Mouse (Mus musculus): ENCODE measurements around the gene Tufm. TPM values are rescaled to one million over a fixed set of nuclear protein-coding genes. Genes with fewer than 3 reads are reported as not detected.
A peak's percentile ranks its signal among the peaks of the same experiment; 100 is the strongest.
"Not testable (repeated sequence)": the region's sequence is repeated elsewhere in the genome, so short reads cannot be mapped to it uniquely, and the experiment has no call there.

The Tufm gene
- total and polyA plus RNA-seq, 3 experiments = 217 to 278 (median 239) TPM

DNA sequence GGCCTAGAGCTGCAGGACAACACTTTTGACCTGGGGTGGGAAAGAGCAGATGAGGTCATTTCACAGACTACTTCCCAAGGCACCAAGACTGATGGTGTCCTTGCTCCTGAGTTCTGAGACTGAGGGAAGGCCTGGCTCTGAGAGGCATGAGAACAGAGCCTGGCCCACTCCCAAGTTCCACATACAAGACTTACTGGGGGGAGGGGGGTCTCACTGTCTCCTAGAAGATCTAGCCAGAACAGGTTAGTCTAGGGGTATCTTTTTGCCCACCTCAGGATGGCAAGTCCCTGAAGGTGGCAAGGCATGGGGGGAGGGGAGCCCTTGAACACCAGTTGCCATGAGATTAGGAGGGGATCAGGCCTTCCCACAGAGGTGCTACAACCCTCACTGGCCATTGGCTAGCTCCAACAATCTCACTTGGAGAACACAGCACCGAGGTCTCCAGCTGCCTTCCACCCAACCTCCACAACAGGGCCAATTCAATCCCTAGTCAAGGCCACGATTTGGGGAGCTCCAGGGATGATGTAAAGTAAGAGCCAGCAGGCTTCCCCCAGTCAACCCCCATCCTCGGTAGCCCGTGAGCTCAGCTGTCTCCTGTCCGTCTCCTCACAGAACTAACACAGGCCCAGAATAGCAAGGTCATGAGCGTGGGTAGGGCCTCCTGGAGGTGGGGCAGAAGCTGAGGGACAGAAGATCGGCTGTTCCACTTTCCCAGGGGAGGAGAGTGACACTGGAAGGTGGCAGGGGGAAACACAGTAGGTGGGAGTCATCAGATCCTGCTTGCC is 21.7 kb upstream of the Tufm start:
- DNase-seq = peak; percentile 71

DNA sequence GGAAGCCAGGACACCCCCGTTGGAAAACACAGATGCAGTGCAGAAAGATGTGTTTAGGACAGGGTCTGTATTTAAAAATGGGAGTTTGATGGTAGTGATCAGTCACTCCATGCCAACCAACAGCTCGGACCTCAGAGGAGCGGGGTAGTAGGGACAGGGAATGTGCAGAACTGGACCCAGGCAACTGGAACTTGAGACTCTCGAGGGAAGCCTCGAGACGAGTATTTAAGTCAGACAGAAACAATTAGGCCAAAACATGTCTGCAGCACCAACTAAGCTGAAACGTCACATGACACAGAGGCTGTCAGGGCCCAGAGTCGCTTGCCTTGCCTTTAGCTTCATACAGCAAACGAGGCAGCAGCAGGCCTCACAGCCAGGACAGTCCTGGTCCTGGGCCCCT is 21.0 kb upstream of the Tufm start:
- DNase-seq = no peak

DNA sequence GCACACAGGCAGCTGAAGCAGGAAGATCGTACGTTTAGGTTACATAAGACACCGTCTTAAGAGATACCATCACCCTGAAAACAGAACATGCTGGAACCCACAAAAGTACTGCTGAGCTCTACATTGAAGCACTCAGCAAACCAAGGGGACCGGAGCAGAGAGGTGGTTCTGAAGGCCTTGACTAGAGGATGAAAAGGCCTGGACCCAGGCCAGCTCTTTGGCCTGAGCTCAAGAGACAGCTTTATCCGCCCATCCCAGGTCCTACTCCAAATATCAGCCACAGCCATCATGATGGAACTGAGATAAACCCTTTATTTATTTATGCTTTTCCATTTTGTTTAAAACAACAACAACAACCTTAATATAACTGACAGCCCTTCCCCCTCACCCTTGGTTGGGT is 20.5 kb upstream of the Tufm start:
- peak; percentile 53 for DNase-seq

DNA sequence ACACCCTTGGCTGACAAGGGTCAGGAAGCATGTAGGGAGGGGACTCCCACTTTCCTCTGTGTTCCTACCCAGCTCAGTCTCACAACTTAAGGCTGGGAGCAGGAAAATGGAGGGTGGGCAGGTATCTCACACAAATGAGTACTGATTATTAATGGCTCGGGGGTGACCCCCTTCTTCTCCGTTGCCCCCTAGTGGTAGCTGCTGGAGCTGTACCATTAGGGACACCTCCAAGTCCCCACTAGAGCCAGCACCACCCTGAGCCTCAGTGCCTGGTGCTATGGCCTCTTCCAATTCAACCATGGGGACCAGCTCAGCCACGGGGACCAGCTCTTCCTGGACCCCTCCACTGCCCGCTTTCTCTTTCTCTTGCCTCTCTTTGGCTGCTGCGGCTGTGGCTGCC is 19.9 kb upstream of the Tufm start:
- DNase-seq = peak; percentile 63

DNA sequence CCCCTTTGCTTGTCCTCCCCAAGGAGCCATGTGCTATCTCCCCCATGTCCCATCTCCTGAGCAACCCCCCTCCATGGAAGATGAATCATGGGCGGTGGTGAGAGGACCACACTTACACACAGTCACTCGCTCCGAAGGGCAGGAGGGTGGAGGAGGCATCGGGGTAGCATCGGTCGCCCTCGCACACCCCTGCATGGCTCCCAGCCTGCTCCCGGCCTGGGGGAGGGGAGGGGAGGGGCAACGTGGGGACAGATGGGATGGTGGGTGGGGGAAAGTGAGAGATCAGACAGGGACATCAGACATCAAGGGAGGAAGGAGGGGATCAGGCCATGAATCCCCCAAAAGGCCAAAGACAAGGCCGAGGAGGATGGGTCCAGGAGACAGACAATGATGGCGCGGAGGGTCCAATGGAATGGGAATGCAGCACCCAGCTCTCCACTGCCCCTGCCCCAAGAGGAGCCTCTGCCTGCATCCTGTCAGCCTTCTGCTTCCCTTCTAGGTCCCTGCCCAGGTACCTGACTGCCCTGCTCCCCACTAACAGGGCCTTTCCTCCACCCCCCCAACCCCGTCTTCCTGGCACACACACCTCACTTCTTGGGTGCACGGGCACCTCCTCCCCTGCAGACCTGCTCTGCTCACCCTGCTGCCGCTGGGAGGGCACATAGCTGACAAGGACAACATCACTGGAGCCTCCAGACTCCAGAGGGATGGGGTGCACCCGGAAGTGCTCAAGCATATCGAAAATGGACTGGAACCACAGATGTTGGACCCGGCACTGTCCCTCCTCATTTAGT is 19.1 kb upstream of the Tufm start:
- DNase-seq = no peak

DNA sequence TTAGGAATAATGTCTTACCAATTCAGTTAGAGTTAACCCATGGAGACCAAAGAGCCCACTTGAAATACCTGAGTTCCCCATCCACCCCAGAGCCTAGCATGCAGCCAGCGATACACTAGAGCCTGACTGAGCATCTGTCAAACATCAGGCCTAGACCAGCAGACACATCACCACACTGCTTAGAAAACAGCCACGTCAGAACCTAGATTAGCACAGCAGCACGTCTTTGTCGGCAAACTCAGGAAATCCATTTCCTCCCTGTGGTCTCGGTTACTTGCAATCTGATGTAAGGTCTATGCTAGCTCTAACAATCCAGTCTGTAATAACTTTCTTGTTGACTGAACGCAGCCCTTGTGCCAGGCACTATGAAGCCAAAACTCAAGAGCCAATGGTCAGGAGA is 17.1 kb upstream of the Tufm start:
- DNase-seq = no peak

DNA sequence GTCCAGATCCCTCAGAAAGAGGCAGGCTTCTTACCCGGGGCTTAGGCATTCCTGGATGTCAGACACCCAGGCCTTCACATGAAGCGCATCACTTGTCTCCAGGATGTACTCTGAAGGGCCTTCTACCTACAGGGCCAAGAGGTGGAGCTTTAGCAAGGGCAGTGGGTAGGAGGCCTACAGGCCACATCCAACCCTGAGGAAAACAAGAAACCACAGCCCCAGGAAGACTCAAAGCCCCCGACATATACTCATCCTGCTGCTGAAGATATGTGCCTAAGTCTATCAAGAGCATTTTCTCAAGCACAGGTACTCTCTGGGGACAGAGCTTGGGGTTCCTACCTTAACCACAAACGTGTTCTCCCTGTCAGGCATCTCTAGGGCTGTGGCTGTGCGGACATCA is 15.8 kb upstream of the Tufm start:
- DNase-seq = no peak

DNA sequence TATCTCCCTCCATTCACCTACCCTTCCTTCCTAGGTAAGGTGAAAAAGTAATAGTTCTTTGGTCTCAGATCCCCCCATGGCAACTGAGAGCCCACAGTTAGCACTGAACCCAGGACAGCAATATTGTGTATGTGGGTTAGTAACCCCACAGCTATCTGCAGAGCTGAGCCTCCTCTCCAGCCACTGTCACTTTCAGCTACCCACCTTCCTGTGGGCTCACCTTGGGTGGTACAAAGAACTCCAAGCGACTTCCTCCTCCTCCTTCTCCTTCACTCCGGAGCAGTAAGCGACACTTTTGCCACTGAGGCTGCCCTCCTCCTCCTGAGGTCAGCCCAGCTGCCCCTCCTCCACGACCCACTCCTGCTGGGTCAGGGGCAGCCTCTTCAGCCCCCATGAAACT is 15.3 kb upstream of the Tufm start:
- no peak for DNase-seq

DNA sequence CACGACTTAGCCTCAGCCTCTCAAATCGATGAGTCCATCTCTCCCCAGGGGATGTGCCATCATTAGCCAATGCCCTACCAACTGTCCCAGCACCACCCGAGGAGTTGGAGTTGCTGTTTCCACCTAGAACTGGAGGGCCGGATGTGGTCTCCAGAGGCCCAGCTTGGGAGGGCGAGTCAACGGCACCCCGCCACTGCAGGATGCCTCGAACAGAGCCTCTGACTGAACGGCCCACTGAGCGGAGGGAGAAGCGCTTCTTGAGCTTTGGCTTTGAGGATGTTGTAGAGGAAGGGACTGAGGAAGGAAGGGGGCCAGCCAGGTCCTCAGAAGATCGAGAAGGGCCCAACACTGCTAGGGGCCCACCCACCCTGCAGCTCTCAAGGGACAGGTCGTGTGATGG is 14.9 kb upstream of the Tufm start:
- no peak for DNase-seq

DNA sequence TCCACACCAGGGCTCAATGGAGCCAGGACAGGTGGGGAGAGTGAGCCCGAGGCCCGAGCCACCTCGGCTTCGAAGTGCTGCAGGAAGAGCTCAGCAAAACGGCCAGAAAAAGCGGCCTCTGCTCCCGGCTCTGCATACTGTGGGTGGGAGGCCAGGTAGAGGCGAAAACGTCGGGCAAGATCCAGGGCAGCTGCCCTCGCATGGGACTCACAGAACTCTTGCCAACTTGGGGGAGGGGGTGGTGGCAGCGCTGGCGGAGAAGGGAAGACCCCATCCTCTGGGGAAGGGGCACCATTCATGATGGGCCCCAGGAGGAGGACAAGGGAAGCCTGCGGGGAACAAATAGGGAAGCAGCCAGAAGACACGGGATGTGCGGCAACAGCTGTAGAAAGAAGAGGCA is 14.4 kb upstream of the Tufm start:
- DNase-seq = no peak

DNA sequence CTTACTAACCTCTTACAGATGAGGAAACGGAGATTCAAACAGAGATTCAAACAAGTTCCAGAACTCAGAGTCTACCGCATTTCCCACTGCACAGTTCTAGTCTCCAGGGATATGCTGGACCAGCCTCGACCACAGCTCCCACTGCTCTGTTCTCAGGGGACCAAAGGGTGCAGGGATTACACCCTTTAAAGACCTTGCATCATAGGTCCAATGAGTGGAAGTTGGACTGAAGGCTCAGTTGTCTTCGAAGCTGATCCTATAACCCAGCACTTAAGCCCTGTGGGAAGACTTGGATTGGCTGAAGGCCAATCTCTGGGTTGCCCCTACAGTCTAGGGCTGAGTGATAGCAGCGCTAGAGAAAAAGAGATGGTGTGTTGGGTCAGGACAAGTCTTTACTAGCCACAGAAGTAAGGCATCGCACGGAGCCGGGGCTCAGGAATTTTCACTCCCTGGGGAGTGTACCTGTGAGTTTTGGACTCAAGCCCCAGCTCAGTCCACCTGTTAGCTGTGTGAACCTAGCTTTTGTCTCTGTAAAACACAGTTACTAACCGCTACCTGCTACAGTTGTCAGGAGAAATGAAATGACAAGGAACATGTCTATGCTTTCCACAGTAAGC is 13.6 kb upstream of the Tufm start:
- DNase-seq = no peak

DNA sequence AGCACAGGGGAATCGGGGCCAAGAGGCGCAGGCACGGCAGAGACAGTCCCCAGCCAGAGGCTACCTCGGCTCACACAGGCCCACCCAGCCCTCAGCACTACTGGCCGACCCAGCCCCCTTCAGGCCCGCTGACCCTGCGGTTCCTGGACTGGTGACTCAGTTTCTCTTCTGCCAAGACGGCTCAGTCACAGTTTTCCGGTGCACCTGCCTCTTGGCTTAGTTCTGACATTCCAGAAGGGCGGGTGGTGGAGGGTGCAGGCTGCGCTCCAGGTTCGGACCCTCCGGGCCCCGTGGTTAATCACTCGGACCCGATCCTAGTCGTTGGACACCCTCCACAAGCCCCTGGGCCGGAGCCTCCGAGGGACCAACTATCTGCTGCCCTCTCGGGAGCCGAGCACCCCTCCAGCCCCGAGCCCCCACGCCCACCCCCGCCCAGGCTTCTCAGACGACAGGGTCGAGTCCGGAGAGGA is 12.6 kb upstream of the Tufm start:
- peak; percentile 55 for DNase-seq

DNA sequence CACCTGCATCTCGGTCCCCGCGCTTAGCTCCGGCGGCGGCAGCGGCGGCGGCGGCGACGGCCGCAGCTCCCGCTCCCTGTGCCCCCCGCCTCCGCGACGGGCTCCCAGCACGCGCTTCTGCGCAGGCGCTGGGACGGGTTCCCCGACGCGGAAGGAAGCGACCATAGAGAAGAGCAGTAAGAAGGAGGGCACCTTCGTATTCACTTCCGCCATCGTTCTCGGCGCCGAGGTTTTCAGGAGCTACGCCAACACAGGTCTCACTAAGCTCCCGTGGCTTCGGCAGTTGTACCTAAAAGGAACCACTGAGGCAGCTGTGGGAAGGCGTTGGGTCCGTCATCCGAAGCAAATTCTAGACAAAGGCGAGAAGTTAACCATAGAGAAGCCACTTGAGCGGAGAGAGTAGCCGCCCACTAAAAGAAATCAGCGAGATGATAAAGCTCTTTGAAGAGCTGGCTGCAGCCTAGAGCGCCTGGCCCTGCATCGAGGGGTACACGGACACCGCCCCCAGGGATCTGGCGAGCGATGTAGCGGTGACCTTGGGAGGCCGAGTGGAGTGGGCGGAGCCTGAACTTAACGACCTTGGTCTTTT is 12.1 kb upstream of the Tufm start, which contains the start of gene Sh2b1:
Sh2b1 (minus strand) TSS at position 432 of the 589 bp plus-strand sequence.
- DNase-seq = peak; percentile 93

DNA sequence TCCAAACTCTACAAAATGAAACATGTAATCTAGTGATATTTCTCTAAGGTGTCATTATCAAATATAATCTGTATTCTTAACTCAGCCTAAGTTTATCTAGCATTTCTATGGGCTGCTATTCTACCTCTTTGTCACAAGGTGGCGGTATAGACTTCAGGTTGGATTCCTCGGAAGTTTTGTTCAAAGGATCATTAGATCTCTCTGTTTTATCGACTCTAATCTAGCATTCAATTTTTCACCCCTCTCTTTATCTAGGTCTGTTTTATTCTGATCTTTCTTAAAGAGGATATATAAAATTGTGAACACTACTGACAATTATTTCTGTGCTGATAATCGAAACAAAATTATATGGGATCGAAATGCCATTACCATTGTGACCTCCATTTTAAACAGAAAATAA is 5.5 kb upstream of the Tufm start:
- DNase-seq = no peak

DNA sequence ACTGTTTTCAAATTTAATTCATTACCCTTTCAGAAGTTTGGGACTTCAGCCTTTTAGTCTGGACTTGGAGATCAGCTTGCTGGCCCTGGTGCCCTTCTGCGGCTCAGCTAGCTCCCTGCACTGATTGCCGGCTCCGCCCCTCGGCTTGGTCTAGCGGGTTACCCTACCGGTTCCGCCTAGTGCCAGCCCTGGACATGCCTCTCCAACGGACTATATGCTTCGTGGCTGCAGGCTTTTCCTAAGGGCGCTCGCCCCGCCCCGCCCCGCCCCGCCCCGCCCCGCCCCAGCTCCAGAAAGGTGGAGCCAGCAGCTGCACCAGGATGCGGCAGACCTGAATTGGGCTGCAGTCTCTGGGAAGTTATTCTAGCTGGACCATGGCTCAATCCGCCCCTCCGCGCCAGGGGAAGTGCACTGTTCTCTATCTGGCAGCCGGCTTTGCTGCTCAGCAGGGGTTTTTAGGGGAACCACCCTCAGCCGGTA is 4.7 kb upstream of the Tufm start:
- peak; percentile 95 for DNase-seq

DNA sequence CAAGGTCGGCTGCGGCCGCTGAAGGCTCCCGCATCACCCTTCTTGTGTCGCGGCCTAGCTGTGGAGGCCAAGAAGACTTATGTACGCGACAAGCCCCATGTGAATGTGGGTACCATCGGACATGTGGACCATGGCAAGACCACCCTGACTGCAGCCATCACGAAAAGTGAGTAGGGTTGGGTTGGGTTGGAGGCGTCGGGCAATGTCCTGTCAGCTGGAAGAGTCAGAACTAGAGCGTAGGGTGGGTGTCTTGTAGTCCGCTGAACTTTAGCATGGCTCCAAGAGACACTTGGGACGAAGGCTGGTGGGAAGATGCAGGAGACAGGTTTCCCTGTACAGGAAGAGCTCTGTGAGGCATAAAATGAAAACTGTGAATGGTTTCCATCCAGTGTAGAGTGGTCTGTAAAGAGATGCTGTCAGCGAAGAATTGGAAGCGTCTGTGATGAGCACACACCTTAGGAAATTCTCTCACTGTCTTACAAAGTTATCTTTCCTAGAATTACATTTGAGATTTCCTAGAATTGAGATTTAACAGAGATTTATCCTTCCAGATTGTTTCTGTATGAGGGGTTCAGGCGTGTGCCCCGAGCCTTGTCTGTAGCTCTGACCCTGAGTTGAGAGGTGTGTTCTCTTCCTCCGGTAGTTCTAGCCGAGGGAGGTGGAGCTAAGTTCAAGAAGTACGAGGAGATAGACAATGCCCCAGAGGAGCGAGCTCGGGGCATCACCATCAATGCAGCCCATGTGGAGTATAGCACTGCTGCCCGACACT is 640 bp downstream of the Tufm start:
- DNase-seq = not testable (repeated sequence)

DNA sequence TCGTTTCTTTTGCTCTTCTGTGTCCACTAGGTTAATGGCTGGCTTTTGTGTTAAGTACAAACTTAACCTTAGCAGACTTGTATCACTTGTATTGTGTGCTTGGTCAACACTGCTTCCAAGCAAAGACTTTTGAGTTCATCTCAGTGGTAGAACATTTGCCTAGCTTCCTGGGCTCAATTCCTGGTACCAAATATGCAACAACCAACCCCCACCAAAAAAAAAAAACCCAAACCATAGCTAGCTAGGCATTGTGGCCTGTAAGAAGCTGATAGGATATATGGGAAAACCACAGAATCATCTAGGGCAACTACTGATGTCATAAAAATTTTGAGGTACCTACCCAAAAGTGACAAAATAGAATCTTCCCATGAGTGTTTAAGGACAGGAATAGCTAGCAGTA is 3.8 kb downstream of the Tufm start:
- no peak for DNase-seq

DNA sequence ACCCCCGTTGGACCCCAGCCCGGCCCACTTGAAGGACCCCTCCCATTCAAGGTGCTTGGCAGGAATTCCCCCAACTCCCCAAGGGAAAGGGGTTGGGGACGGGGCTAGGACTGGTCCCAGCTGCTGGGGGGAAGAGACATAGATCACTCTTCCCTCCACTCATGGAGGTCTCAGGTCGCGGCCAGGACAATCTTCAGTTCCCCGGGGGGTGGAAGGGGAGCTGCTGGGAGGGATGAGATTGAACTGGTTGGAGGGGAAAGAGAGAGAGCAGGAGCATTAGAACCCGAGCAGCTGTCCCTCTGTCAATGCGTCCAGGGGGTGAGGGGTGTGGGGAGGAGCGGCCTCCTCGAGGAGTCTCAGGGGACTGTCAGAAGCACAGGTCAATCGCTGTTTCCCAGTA is 4.8 kb downstream of the Tufm start:
- DNase-seq = no peak

DNA sequence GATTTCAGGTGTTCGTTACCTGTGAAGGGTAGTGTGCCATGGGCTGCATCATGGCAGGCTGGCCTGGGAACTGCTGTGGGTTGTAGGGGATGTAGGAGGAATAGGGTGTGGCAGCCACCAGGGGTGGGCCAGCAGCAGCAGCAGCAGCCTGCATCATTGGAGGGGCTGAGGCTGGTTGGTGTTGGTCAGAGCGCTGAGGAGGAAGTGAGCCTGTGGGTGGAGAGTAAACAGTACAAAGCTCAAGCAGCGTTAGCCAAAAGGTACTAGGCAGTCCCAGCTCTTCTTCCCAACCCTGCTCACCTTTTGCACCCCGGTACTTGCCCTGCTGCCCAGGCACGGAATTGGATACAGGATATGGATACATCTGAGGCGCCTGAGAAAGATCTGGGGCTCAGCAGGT is 7.0 kb downstream of the Tufm start:
- DNase-seq = no peak

DNA sequence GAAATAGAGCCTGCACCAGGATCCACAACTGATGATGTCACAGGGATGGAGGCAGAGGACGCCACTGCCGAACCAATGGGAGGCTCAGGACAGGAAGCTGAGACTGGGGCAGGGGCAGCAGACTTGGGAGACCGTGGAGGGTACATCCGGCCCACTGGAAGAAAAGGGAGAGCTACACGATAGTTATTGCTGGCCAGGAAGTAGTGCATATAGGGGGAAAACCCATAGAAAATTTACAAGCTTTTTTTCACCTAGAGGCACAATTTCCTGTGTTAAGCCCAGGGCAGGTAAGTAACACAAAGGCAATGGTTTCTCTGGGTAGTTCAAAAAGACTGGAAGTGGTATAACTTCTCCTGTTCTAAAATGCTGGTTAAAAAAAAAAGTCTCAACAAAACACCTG is 9.3 kb downstream of the Tufm start:
- no peak for DNase-seq

DNA sequence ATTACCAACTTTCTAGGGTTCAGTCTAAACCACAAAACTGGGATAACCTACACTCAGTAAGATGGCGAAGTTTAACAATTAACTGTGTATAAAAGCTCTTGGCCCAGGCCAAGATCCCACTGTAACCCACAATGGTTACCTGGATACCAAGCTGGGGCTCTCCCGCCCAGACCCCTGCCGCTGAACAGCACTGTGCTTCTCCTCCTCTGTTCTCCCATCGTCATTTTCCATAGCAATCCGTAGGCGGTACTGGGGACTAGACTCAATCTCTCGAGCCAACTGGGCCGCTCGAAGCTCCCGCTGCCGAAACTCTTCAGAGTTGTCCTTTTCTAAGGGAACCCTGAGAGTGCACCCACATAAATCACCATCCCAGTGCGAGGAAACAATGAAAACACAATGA is 10.8 kb downstream of the Tufm start:
- no peak for DNase-seq

DNA sequence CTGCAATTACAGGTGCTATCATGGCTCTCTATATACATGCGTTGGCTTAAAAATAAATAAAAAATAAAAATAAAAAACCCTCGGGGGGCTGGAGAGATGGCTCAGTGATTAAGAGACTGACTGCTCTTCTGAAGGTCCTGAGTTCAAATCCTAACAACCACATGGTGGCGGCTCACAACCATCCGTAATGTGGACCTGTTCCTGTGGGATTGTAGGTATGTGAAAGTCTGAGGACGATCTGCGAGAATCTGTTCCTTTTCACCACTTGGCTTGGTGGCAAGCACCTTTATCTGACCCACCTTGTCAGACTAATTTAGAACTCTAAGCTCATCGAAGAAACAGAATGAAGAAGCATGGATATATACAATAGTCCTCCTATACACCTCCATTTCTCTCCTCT is 12.3 kb downstream of the Tufm start:
- no peak for DNase-seq
